Mouse (Mus musculus) heart, adult 2 months (tissue): ENCODE data around the gene Ubald1. TPM values are rescaled to one million over a fixed set of nuclear protein-coding genes. Genes with fewer than 3 reads are reported as not detected.

Source experiments
- DNase-seq, 2 experiments: peaks; one replicate each; pipeline ENCODE4 v3.0.0; 2021
- H3K27ac ChIP-seq: fragments of 200-600 bp; 2 replicates; pipeline ENCODE4 v1.8.1; 2022
- H3K27me3 ChIP-seq: fragments of 200-500 bp; 2 replicates; pipeline ENCODE4 v1.6.1; 2012; ENCODE audit warnings: mild to moderate bottlenecking, low read length, inconsistent platforms, mixed read lengths; ENCODE audit not compliant: control insufficient read depth, insufficient read depth
- H3K36me3 ChIP-seq: fragments of 200-500 bp; 2 replicates; pipeline ENCODE4 v1.6.1; 2012; ENCODE audit warnings: low read length, inconsistent platforms; ENCODE audit not compliant: control insufficient read depth, insufficient read depth
- H3K4me1 ChIP-seq: fragments of 200-500 bp; 2 replicates; pipeline ENCODE4 v1.6.1; 2011; ENCODE audit warnings: low read length; ENCODE audit not compliant: control insufficient read depth, insufficient read depth
- H3K4me3 ChIP-seq: fragments of 200-600 bp; 2 replicates; pipeline ENCODE4 v1.8.1; 2022
- H3K79me2 ChIP-seq: fragments of 200-500 bp; replicated peaks from 2 replicates; pipeline ENCODE4 v1.6.1; 2012; ENCODE audit warnings: mild to moderate bottlenecking, inconsistent platforms, low read length, moderate library complexity, mixed read lengths; ENCODE audit not compliant: control insufficient read depth, insufficient read depth
- H3K9ac ChIP-seq: fragments of 200-500 bp; 2 replicates; pipeline ENCODE4 v1.6.1; 2012; ENCODE audit warnings: low read depth, mild to moderate bottlenecking, control low read depth, inconsistent platforms, low read length, mixed read lengths
- CTCF ChIP-seq: fragments of 200-600 bp; IDR thresholded peaks from 2 replicates; pipeline ENCODE4 v1.8.1; 2022; ENCODE audit warnings: antibody characterized with exemption, mild to moderate bottlenecking, moderate library complexity
- EP300 ChIP-seq: fragments of 200-500 bp; IDR thresholded peaks from 2 replicates; pipeline ENCODE4 v1.6.1; 2011; ENCODE audit warnings: low read depth, low read length, control low read depth; ENCODE audit not compliant: insufficient read depth
- POLR2A ChIP-seq: fragments of 200-500 bp; IDR thresholded peaks from 2 replicates; pipeline ENCODE4 v1.6.1; 2011; ENCODE audit warnings: mild to moderate bottlenecking, low read depth, low read length, control low read depth; ENCODE audit not compliant: insufficient read depth
- WGBS: fragments of 180-500 bp; shearing (Covaris S2); methylation state at CpG from one replicate; pipeline ENCODE4 v1.1.7; 2018; 5-methylcytosine and 5-hydroxymethylcytosine counted together
- intact Hi-C: fragments of 180-260 bp; cut with DNase I; formaldehyde crosslinking; loops from one replicate; pipeline ENCODE4 v1.15.1; 2025
- polyA plus RNA-seq: library from polyadenylated mRNA; depleted of rRNA; stranded (reverse); fragments of >200 nt; gene quantifications from 2 replicates; pipeline ENCODE4 v1.2.3, GENCODE M21; 2012
- total RNA-seq, 2 experiments: library from RNA; stranded (reverse); gene quantifications; 2 replicates each; pipeline ENCODE4 v1.2.3; 2021

Gene Ubald1
- total and polyA plus RNA-seq, 3 experiments = 17.2 to 24.5 (median 18.3) TPM

DNA sequence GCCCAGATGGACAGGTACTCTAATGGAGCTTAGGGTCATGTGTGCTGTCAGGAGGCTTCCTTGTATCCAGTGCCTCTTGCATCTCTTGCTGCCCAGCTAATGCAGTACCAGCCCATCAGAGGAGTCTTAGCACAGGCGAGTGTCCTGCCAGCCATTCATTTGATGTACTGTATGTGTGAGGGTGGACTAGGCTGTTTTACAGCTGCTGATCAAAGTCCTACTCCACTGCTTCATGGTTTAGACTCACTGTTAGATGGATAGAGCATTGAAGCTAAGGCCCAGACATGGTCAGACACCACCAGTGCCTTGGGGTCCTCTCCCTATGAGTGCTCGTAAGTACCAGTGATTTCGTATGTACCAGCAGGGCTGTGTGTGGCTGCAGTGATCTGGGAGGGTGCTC is 24.8 kb upstream of the Ubald1 start:
- no peak for DNase-seq
- intact Hi-C loops = no loop called here
- WGBS = 80% methylated on average over 3 of the region's 3 CpGs
- no peak overlapping the region for H3K4me3 ChIP-seq
- peaks cover 12% of the 10 kb centered on the region for H3K4me1 ChIP-seq
- no peak overlapping the region for H3K9ac ChIP-seq
- peaks cover 2% of the 10 kb centered on the region; the same call in 1 of the 2 replicates for H3K36me3 ChIP-seq
- H3K27ac ChIP-seq = no peak overlapping the region
- H3K79me2 ChIP-seq = peaks cover 4% of the 10 kb centered on the region; the same call in 1 of the 2 replicates
- no peaks in the 10 kb centered on the region for H3K27me3 ChIP-seq
- TF ChIP-seq POLR2A (no peak), EP300 (no peak), CTCF (no peak)

DNA sequence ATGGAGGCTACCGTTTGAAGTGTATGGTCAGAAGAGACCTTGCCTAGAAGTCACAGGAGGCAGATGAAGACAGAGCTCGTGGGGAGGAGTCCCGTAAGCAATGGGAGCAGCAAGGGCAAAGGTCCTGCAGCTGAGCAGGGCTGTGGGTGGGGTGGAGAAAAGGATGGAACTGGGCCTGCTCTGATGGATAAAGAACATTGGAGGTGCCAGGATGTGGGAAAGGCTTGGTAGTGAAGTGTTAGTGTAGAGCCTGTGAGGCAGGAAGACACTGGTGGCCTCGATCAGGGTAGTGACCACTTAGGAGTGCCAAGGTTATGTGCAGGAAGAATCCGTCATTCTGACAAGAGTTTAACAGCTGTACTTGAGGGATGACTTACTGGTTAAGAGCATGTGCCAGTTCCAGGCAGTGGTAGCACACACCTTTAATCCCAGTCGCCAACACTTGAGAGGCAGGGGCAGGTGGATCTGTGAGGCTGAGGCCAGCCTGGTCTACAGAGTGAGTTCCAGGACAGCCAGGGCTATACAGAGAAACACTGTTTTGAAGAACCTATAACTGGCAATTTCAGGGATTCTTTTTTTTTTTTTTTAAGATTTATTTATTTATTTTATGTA is 23.5 kb upstream of the Ubald1 start:
- no peak for TF ChIP-seq EP300
- TF ChIP-seq CTCF = no peak
- no peak for TF ChIP-seq POLR2A
- DNase-seq = no peak
- Histone ChIP-seq H3K79me2 (peaks cover 4% of the 10 kb centered on the region; the same call in 1 of the 2 replicates), H3K4me3 (no peak overlapping the region), H3K9ac (no peak overlapping the region), H3K27ac (no peak overlapping the region), H3K36me3 (peaks cover 2% of the 10 kb centered on the region; the same call in 1 of the 2 replicates), H3K4me1 (peaks cover 12% of the 10 kb centered on the region), H3K27me3 (no peaks in the 10 kb centered on the region)
- WGBS = 61% methylated on average over 6 of the region's 6 CpGs
- intact Hi-C loops = no loop called here

DNA sequence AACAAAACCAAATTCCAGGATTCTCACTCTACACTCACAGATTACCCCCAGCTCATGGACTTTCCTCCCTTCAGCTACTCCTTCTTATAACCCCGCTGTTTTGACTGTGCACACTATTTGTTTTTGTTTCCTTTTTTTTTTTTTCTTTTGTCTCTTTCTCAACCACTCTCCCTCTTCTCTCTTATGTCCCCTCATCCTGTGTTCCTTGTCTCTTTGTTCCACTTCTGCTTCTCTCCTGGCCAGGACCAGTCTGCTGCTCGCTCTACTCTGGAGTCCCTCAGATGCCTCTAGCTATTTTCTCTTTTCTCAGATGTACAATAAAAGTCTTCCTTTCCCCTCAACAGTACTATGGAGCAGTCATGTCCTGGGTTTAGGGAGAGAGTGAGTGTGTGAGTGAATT is 22.3 kb upstream of the Ubald1 start:
- no peaks in the 10 kb centered on the region; the same call in 1 of the 2 replicates for H3K36me3 ChIP-seq
- intact Hi-C loops = no loop called here
- no peaks in the 10 kb centered on the region for H3K27me3 ChIP-seq
- 73% methylated on average over 2 of the region's 2 CpGs for WGBS
- H3K4me1 ChIP-seq = peaks cover 12% of the 10 kb centered on the region
- H3K9ac ChIP-seq = no peak overlapping the region
- no peak overlapping the region for H3K27ac ChIP-seq
- no peak for DNase-seq
- TF ChIP-seq CTCF = no peak
- no peak for TF ChIP-seq POLR2A
- TF ChIP-seq EP300 = no peak
- H3K79me2 ChIP-seq = peaks cover 4% of the 10 kb centered on the region; the same call in 1 of the 2 replicates
- no peak overlapping the region for H3K4me3 ChIP-seq

DNA sequence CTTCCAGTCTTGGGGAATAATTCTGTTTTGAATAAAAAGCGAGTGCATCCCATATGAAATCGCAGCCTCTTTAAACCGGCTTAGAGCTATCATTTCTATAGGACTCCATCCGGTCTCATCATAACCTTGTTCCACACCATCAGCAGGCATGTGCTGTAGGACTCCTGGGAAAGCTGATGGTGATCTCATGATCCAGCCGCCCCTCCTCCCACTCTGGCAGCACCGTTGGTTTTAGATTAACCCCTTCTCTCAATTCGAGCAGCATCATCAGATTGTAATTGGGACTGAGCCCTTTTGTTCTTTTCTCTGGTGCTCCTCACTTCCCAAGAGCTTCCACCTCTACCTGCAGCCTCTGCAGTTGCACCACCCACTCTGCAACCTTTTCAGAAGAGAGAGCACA is 21.1 kb upstream of the Ubald1 start:
- Histone ChIP-seq H3K79me2 (peaks cover 4% of the 10 kb centered on the region; the same call in 1 of the 2 replicates), H3K9ac (no peak overlapping the region), H3K27ac (no peak overlapping the region), H3K4me3 (no peak overlapping the region), H3K4me1 (peaks cover 19% of the 10 kb centered on the region), H3K27me3 (no peaks in the 10 kb centered on the region), H3K36me3 (peaks cover under 1% of the 10 kb centered on the region)
- TF ChIP-seq EP300 (no peak), CTCF (no peak), POLR2A (no peak)
- DNase-seq = no peak
- 67% methylated on average over 7 of the region's 7 CpGs for WGBS
- intact Hi-C loops = no loop called here

DNA sequence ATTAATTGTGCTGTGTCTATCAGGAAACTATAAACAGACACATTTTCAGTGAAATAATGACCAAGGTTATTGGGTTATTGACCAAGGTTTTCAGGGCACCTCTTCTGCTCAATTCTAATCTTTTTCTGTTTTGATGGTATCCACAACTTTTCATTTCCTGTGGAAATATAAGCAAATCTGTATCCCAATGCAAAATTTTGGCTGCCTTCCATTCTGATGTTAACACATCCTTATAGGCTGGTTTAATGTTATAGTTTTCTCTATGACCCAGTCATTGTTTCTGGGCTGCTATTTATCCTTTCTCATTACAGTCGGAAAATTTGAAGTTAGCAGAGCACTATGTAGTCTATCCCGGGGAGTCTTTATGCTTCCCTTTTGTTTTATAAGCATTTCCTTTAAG is 19.6 kb upstream of the Ubald1 start:
- H3K79me2 ChIP-seq = peaks cover 4% of the 10 kb centered on the region; the same call in 1 of the 2 replicates
- H3K27ac ChIP-seq = no peak overlapping the region
- H3K27me3 ChIP-seq = no peaks in the 10 kb centered on the region
- DNase-seq = no peak
- intact Hi-C loops = no loop called here
- H3K4me3 ChIP-seq = no peak overlapping the region
- no peak overlapping the region for H3K9ac ChIP-seq
- WGBS = 46% methylated on average over 2 of the region's 2 CpGs
- H3K36me3 ChIP-seq = peaks cover 10% of the 10 kb centered on the region
- TF ChIP-seq POLR2A (no peak), EP300 (no peak)
- H3K4me1 ChIP-seq = peaks cover 16% of the 10 kb centered on the region

DNA sequence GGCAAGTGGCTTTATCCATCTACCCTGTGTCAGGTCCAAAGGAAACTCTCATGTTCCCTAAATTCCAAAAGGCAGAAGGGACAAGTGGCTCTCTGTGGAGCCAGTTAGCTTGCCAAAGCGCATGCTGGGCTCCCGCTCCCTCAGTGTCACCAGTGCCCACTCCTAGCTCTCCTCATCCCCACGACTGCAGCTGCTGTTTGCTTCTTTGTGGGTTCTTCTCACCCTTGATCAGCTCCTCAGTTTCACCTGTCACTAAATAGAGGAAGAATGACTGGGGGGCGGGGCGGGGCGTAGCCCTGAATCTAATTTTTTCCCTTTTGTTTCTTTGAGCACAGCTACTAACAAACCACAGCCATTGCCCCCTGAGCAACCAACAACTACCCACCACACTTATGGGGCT is 18.8 kb upstream of the Ubald1 start:
- intact Hi-C loops = no loop called here
- Histone ChIP-seq H3K9ac (no peak overlapping the region), H3K4me1 (peaks cover 22% of the 10 kb centered on the region), H3K36me3 (peaks cover 13% of the 10 kb centered on the region), H3K27ac (no peak overlapping the region), H3K27me3 (no peaks in the 10 kb centered on the region), H3K79me2 (peaks cover 4% of the 10 kb centered on the region; the same call in 1 of the 2 replicates), H3K4me3 (no peak overlapping the region)
- WGBS = 87% methylated on average over 6 of the region's 6 CpGs
- DNase-seq = no peak
- TF ChIP-seq POLR2A (no peak), EP300 (no peak), CTCF (no peak)
